Mouse (Mus musculus) bone marrow, adult 2 months (tissue): ENCODE data around the gene Zfp423.

Experiments
- CTCF ChIP-seq: fragments of 200-500 bp; IDR thresholded peaks from 2 replicates; pipeline ENCODE4 v1.5.1; 2011; ENCODE audit warnings: low read length, control low read depth; ENCODE audit not compliant: control insufficient read depth, insufficient read depth
- POLR2A ChIP-seq: fragments of 200-500 bp; IDR thresholded peaks from 2 replicates; pipeline ENCODE4 v1.6.1; 2011; ENCODE audit warnings: low read depth, mild to moderate bottlenecking, control low read depth, low read length, borderline replicate concordance; ENCODE audit not compliant: control insufficient read depth

- TF ChIP-seq POLR2A (no peak), CTCF (no peak)
Measured at GRCm38 (mm10) chr8:87671209-87671970, 288.0 kb downstream of the Zfp423 start.
